Mouse (Mus musculus) heart, embryonic 13.5 days (tissue): ENCODE results near the gene Irgc1. TPM values are rescaled to one million over a fixed set of nuclear protein-coding genes. Genes with fewer than 3 reads are reported as not detected.
"Not testable (repeated sequence)": the region's sequence is repeated elsewhere in the genome, so short reads cannot be mapped to it uniquely, and the experiment has no call there.

Experiments used
- ATAC-seq: fragments of 200-750 bp; cut with Nextera tagmentation; 2 replicates; pipeline ENCODE4 v1.8.0; 2017; ENCODE audit warnings: moderate TSS enrichment; ENCODE audit not compliant: insufficient number of reproducible peaks, low FRiP score, low TSS enrichment; ENCODE audit errors: extremely low read depth
- H3K27ac ChIP-seq: fragments of 300-500 bp; sonication (generic); replicated peaks from 2 replicates; pipeline ENCODE4 v1.5.1; 2015; ENCODE audit warnings: moderate library complexity, mild to moderate bottlenecking, inconsistent platforms
- H3K27me3 ChIP-seq: fragments of 300-500 bp; sonication (generic); replicated peaks from 2 replicates; pipeline ENCODE4 v1.6.1; 2015; ENCODE audit warnings: mild to moderate bottlenecking, inconsistent platforms
- H3K36me3 ChIP-seq: fragments of 300-500 bp; sonication (generic); 2 replicates; pipeline ENCODE4 v1.6.1; 2015; ENCODE audit warnings: mild to moderate bottlenecking, inconsistent platforms
- H3K4me1 ChIP-seq: fragments of 300-500 bp; sonication (generic); 2 replicates; pipeline ENCODE4 v1.6.1; 2015; ENCODE audit warnings: inconsistent platforms
- H3K4me2 ChIP-seq: fragments of 300-500 bp; sonication (generic); 2 replicates; pipeline ENCODE4 v1.6.1; 2015; ENCODE audit warnings: inconsistent platforms, mild to moderate bottlenecking, moderate library complexity
- H3K4me3 ChIP-seq: fragments of 300-500 bp; sonication (generic); 2 replicates; pipeline ENCODE4 v1.5.1; 2015; ENCODE audit warnings: moderate library complexity, mild to moderate bottlenecking, inconsistent platforms
- H3K9ac ChIP-seq: fragments of 300-500 bp; sonication (generic); 2 replicates; pipeline ENCODE4 v1.6.1; 2015; ENCODE audit warnings: inconsistent platforms, mild to moderate bottlenecking, moderate library complexity
- H3K9me3 ChIP-seq: fragments of 300-500 bp; sonication (generic); 2 replicates; pipeline ENCODE4 v1.6.1; 2016; ENCODE audit warnings: inconsistent platforms
- WGBS: fragments of 180-500 bp; shearing (Covaris S2); methylation state at CpG from one replicate; pipeline ENCODE4 v1.1.7; 2015; ENCODE audit warnings: mixed read lengths; 5-methylcytosine and 5-hydroxymethylcytosine counted together
- polyA plus RNA-seq: library from polyadenylated mRNA; unstranded; fragments of >200 nt; fragmentation: Nextera tagmentation; extraction: Ambion mirVana; gene quantifications from 2 replicates; pipeline ENCODE4 v1.2.1, GENCODE M21; 2015

The Irgc1 gene
- not detected in 2 replicates for polyA plus RNA-seq

DNA sequence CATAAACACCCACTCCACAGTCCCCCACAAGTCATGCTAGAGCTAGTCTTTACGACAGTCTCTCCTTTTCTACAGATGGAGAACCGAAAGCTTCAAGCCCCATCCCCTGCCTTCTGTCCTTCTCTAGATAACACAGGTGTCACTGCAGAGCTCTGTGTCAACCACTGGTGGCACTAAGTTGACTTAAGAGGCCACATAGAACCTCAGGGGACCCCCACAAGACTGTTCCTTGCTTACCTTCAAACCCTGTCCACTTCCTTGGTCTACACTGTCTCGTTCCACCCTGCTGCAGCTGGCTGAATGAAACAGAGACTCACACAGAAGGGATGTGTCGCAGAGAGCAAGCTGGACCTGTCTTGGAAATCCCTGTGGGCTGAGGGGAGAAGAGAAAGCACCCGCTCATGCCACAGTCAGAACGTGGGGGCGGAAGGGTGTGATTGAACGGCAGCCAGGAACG, at the start of gene Irgc1:
Gene Irgc1, minus strand, starts transcription at position 443 of the 457 bp plus-strand sequence.
- no peaks in the 10 kb centered on the region for H3K9me3 ChIP-seq
- no peak for ATAC-seq
- H3K9ac ChIP-seq = no peak within 1 kb of the TSS
- H3K27ac ChIP-seq = no peak within 1 kb of the TSS
- H3K36me3 ChIP-seq = no peaks in the 10 kb centered on the region
- H3K27me3 ChIP-seq = no peaks in the 10 kb centered on the region
- H3K4me2 ChIP-seq = no peak within 1 kb of the TSS
- no peak within 1 kb of the TSS for H3K4me3 ChIP-seq
- no peaks in the 10 kb centered on the region for H3K4me1 ChIP-seq
- 60% methylated on average over 9 of the region's 9 CpGs for WGBS

- H3K27me3 ChIP-seq = peaks cover 79% of the 10 kb centered on the region
- peaks cover 38% of the 10 kb centered on the region for H3K4me1 ChIP-seq
- H3K36me3 ChIP-seq = no peaks in the 10 kb centered on the region
- 34% methylated on average over 21 of the region's 21 CpGs for WGBS
- H3K27ac ChIP-seq = no peak overlapping the region
- no peak overlapping the region for H3K4me2 ChIP-seq
- ATAC-seq = no peak
- H3K9ac ChIP-seq = no peak overlapping the region
- H3K9me3 ChIP-seq = no peaks in the 10 kb centered on the region; the same call in 1 of the 2 replicates
- H3K4me3 ChIP-seq = no peak overlapping the region
These were observed 49.4 kb upstream of the Irgc1 start for GRCm38 (mm10) chr7:24501492-24501891.

DNA sequence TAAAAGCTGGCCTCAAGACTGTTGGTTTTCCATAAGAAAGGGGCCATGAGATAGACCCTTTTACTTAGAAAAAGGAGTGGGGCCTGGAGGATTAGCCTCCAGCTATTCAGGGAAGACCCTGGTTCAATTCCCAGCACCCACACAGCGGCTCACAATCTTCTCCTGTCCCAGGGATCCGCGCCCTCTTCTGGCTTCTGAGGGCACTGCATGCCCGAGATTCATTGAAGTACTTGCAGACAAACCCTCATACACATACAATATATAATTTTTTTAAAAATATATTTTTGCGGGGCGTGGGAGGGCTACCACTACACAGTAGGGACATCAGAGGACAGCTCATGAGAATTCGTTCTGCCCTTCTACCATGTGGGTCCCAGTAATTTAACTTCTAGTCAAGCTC, 48.8 kb upstream of the Irgc1 start:
- WGBS = 27% methylated on average over 7 of the region's 7 CpGs
- H3K4me2 ChIP-seq = no peak overlapping the region
- H3K27ac ChIP-seq = no peak overlapping the region
- peaks cover 80% of the 10 kb centered on the region for H3K27me3 ChIP-seq
- no peak for ATAC-seq
- H3K36me3 ChIP-seq = no peaks in the 10 kb centered on the region
- no peak overlapping the region for H3K4me3 ChIP-seq
- H3K9me3 ChIP-seq = no peaks in the 10 kb centered on the region; the same call in 1 of the 2 replicates
- no peak overlapping the region for H3K9ac ChIP-seq
- H3K4me1 ChIP-seq = peaks cover 32% of the 10 kb centered on the region

- Histone ChIP-seq H3K4me1 (peaks cover 23% of the 10 kb centered on the region), H3K27me3 (peaks cover 80% of the 10 kb centered on the region), H3K36me3 (no peaks in the 10 kb centered on the region), H3K4me3 (peak overlapping the region; percentile 44), H3K9ac (peak overlapping the region; percentile 61), H3K4me2 (peak overlapping the region; percentile 70), H3K9me3 (no peaks in the 10 kb centered on the region; the same call in 1 of the 2 replicates), H3K27ac (no peak overlapping the region)
- WGBS = 9% methylated on average over 43 of the region's 43 CpGs
- ATAC-seq = no peak
These were observed 47.9 kb upstream of the Irgc1 start for GRCm38 (mm10) chr7:24499856-24500577.

DNA sequence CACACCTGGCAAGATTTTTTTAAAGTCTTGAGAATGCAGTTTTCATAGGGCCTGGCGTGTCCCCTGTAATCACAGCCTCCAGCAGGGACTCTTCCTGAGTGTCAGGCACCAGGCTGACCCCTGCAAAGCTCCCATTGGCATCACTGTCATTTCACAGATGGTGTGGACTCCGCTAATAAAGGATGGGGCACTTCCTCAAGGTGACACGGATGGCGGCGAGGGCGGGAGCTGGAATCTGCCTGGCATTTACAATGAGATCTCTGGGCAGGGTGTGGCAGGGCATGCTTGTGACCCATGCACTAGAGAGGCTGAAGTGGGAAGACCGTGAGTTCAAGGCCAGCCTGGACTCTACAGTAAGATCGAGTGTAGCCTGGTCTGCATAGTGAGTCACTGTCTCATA, 36.2 kb upstream of the Irgc1 start:
- Histone ChIP-seq H3K4me1 (peaks cover 4% of the 10 kb centered on the region; the same call in 1 of the 2 replicates), H3K36me3 (no peaks in the 10 kb centered on the region), H3K9ac (no peak overlapping the region), H3K27me3 (peaks cover 34% of the 10 kb centered on the region), H3K27ac (no peak overlapping the region), H3K4me2 (no peak overlapping the region), H3K4me3 (no peak overlapping the region), H3K9me3 (no peaks in the 10 kb centered on the region)
- ATAC-seq = no peak
- 77% methylated on average over 8 of the region's 8 CpGs for WGBS

GRCm38 (mm10) chr7:24487403-24487802, 35.3 kb upstream of the Irgc1 start:
- no peaks in the 10 kb centered on the region for H3K36me3 ChIP-seq
- no peak overlapping the region for H3K4me2 ChIP-seq
- H3K27me3 ChIP-seq = peaks cover 41% of the 10 kb centered on the region
- no peak for ATAC-seq
- no peak overlapping the region for H3K27ac ChIP-seq
- H3K9ac ChIP-seq = no peak overlapping the region
- no peak overlapping the region for H3K4me3 ChIP-seq
- H3K9me3 ChIP-seq = no peaks in the 10 kb centered on the region
- WGBS = 11% methylated on average over 3 of the region's 3 CpGs
- H3K4me1 ChIP-seq = peaks cover 5% of the 10 kb centered on the region; the same call in 1 of the 2 replicates

DNA sequence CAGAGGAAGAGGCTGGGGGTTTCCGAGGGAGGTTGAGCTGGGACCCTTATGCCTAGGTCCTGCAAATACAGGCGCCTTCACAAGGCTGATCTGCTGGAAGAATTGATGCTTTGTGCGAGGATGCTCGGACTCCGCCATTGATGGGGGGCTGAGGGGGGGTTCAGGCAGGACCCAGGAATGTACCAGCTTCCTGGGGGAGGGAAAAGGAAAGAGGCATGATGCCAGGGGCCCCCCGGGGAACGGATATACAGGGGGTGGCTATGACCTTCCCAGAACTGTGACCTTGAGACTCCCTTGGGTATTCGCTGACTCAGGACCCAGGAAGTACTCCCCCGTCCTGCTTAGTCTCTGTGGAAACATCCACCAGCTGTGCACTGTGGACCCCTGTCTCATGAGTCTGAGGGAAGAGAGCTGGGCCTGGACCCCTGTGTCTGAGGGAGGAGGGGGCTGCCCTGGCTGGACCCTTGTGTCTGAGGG, 34.6 kb upstream of the Irgc1 start:
- ATAC-seq = no peak

GRCm38 (mm10) chr7:24485481-24485880, 33.4 kb upstream of the Irgc1 start:
- H3K9me3 ChIP-seq = no peaks in the 10 kb centered on the region
- H3K36me3 ChIP-seq = no peaks in the 10 kb centered on the region
- no peak overlapping the region for H3K9ac ChIP-seq
- H3K4me3 ChIP-seq = no peak overlapping the region
- H3K27me3 ChIP-seq = peaks cover 60% of the 10 kb centered on the region
- 69% methylated on average over 9 of the region's 9 CpGs for WGBS
- no peak for ATAC-seq
- no peak overlapping the region for H3K27ac ChIP-seq
- H3K4me2 ChIP-seq = no peak overlapping the region
- H3K4me1 ChIP-seq = peaks cover 15% of the 10 kb centered on the region

More for the DNA sequence above, 34.6 kb upstream of the Irgc1 start:
- H3K4me1 ChIP-seq = peaks cover 8% of the 10 kb centered on the region; the same call in 1 of the 2 replicates
- H3K9ac ChIP-seq = no peak overlapping the region
- no peak overlapping the region for H3K27ac ChIP-seq
- no peak overlapping the region for H3K4me2 ChIP-seq
- H3K9me3 ChIP-seq = no peaks in the 10 kb centered on the region
- H3K36me3 ChIP-seq = no peaks in the 10 kb centered on the region
- H3K4me3 ChIP-seq = no peak overlapping the region
- peaks cover 48% of the 10 kb centered on the region for H3K27me3 ChIP-seq
- 61% methylated on average over 9 of the region's 9 CpGs for WGBS

GRCm38 (mm10) chr7:24483291-24483690, 31.2 kb upstream of the Irgc1 start:
- not testable (repeated sequence) for H3K27ac ChIP-seq, H3K4me2 ChIP-seq, ATAC-seq, H3K9ac ChIP-seq, H3K36me3 ChIP-seq, H3K4me3 ChIP-seq, H3K9me3 ChIP-seq
- peaks cover 15% of the 10 kb centered on the region for H3K4me1 ChIP-seq
- WGBS = 48% methylated on average over 6 of the region's 6 CpGs
- H3K27me3 ChIP-seq = peaks cover 82% of the 10 kb centered on the region

GRCm38 (mm10) chr7:24482208-24483020, 30.3 kb upstream of the Irgc1 start:
- H3K27ac ChIP-seq = no peak overlapping the region
- H3K27me3 ChIP-seq = peaks cover 82% of the 10 kb centered on the region
- H3K4me1 ChIP-seq = peaks cover 15% of the 10 kb centered on the region
- peak overlapping the region; percentile 65 for H3K4me3 ChIP-seq
- WGBS = 5% methylated on average over 14 of the region's 38 CpGs
- ATAC-seq = peak; percentile 21
- no peaks in the 10 kb centered on the region for H3K36me3 ChIP-seq
- no peaks in the 10 kb centered on the region for H3K9me3 ChIP-seq
- H3K4me2 ChIP-seq = peak overlapping the region; percentile 86
- H3K9ac ChIP-seq = peak overlapping the region; percentile 82

- under 1% methylated on average over 78 of the region's 83 CpGs for WGBS
- H3K4me3 ChIP-seq = peak within 1 kb of the TSS; percentile 65
- ATAC-seq = peak; percentile 80
- H3K4me2 ChIP-seq = peak within 1 kb of the TSS; percentile 86
- no peaks in the 10 kb centered on the region for H3K36me3 ChIP-seq
- no peaks in the 10 kb centered on the region for H3K9me3 ChIP-seq
- H3K9ac ChIP-seq = peak within 1 kb of the TSS; percentile 82
- H3K27ac ChIP-seq = no peak within 1 kb of the TSS
- peaks cover 11% of the 10 kb centered on the region for H3K4me1 ChIP-seq
- peaks cover 82% of the 10 kb centered on the region for H3K27me3 ChIP-seq
These were observed 29.5 kb upstream of the Irgc1 start, which contains the start of gene Cadm4 for GRCm38 (mm10) chr7:24481474-24482207. Cadm4 (plus strand) TSS chr7:24482023.
